Mouse (Mus musculus) heart, adult 2 months (tissue): ENCODE measurements around the gene Gm10382. TPM values are rescaled to one million over a fixed set of nuclear protein-coding genes. Genes with fewer than 3 reads are reported as not detected.
A peak's percentile ranks its signal among the peaks of the same experiment; 100 is the strongest.

Experiments used
- DNase-seq, 2 experiments: peaks; one replicate each; pipeline ENCODE4 v3.0.0; 2021
- H3K27ac ChIP-seq: fragments of 200-600 bp; 2 replicates; pipeline ENCODE4 v1.8.1; 2022
- H3K27me3 ChIP-seq: fragments of 200-500 bp; 2 replicates; pipeline ENCODE4 v1.6.1; 2012; ENCODE audit warnings: mild to moderate bottlenecking, low read length, inconsistent platforms, mixed read lengths; ENCODE audit not compliant: control insufficient read depth, insufficient read depth
- H3K36me3 ChIP-seq: fragments of 200-500 bp; 2 replicates; pipeline ENCODE4 v1.6.1; 2012; ENCODE audit warnings: low read length, inconsistent platforms; ENCODE audit not compliant: control insufficient read depth, insufficient read depth
- H3K4me1 ChIP-seq: fragments of 200-500 bp; 2 replicates; pipeline ENCODE4 v1.6.1; 2011; ENCODE audit warnings: low read length; ENCODE audit not compliant: control insufficient read depth, insufficient read depth
- H3K4me3 ChIP-seq: fragments of 200-600 bp; 2 replicates; pipeline ENCODE4 v1.8.1; 2022
- H3K79me2 ChIP-seq: fragments of 200-500 bp; replicated peaks from 2 replicates; pipeline ENCODE4 v1.6.1; 2012; ENCODE audit warnings: mild to moderate bottlenecking, inconsistent platforms, low read length, moderate library complexity, mixed read lengths; ENCODE audit not compliant: control insufficient read depth, insufficient read depth
- H3K9ac ChIP-seq: fragments of 200-500 bp; 2 replicates; pipeline ENCODE4 v1.6.1; 2012; ENCODE audit warnings: low read depth, mild to moderate bottlenecking, control low read depth, inconsistent platforms, low read length, mixed read lengths
- CTCF ChIP-seq: fragments of 200-600 bp; IDR thresholded peaks from 2 replicates; pipeline ENCODE4 v1.8.1; 2022; ENCODE audit warnings: antibody characterized with exemption, mild to moderate bottlenecking, moderate library complexity
- EP300 ChIP-seq: fragments of 200-500 bp; IDR thresholded peaks from 2 replicates; pipeline ENCODE4 v1.6.1; 2011; ENCODE audit warnings: low read depth, low read length, control low read depth; ENCODE audit not compliant: insufficient read depth
- POLR2A ChIP-seq: fragments of 200-500 bp; IDR thresholded peaks from 2 replicates; pipeline ENCODE4 v1.6.1; 2011; ENCODE audit warnings: mild to moderate bottlenecking, low read depth, low read length, control low read depth; ENCODE audit not compliant: insufficient read depth
- WGBS: fragments of 180-500 bp; shearing (Covaris S2); methylation state at CpG from one replicate; pipeline ENCODE4 v1.1.7; 2018; 5-methylcytosine and 5-hydroxymethylcytosine counted together
- intact Hi-C: fragments of 180-260 bp; cut with DNase I; formaldehyde crosslinking; loops from one replicate; pipeline ENCODE4 v1.15.1; 2025
- long read RNA-seq: library from polyadenylated mRNA; stranded (forward); transcript quantifications from one replicate; pipeline ENCODE4 v2.0.0, GENCODE M21; 2021
- polyA plus RNA-seq: library from polyadenylated mRNA; depleted of rRNA; stranded (reverse); fragments of >200 nt; gene quantifications from 2 replicates; pipeline ENCODE4 v1.2.3, GENCODE M21; 2012; rRNA removed
- total RNA-seq, 2 experiments: library from RNA; stranded (reverse); gene quantifications; 2 replicates each; pipeline ENCODE4 v1.2.3; 2021

Gm10382 gene
- total RNA-seq (under 1 TPM in 1 of 2 experiments, not detected in 1; 0.21 TPM), polyA plus RNA-seq (0.12 and 0.23 TPM in 2 replicates)
- long read RNA-seq, result 0 reads

- no peaks in the 10 kb centered on the region for H3K27me3 ChIP-seq
- H3K27ac ChIP-seq, result peak within 1 kb of the TSS; percentile 99
- peaks cover 8% of the 10 kb centered on the region; the same call in 1 of the 2 replicates for H3K79me2 ChIP-seq
- intact Hi-C loops, result loop anchor here (2.0 kb wide), 1 partner anchor 16 kb away; no protein-coding TSS in a partner anchor
- peaks cover 32% of the 10 kb centered on the region for H3K36me3 ChIP-seq
- peak within 1 kb of the TSS; percentile 99 for H3K9ac ChIP-seq
- H3K4me1 ChIP-seq, result peaks cover 17% of the 10 kb centered on the region
- peak within 1 kb of the TSS; percentile 86 for H3K4me3 ChIP-seq
- TF ChIP-seq EP300 (no peak; the same call in 1 of the 2 replicates), CTCF (no peak), POLR2A (no peak; the same call in 1 of the 2 replicates)
- under 1% methylated on average over 39 of the region's 41 CpGs for WGBS
- peak; percentile 91 to 92 for DNase-seq
Observed at GRCm38 (mm10) chr5:125389131-125389578, at the start of gene Gm10382. TSS of gene Gm10382 (plus strand) at chr5:125389322.

GRCm38 (mm10) chr5:125339851-125340531 is 49.1 kb upstream of the Gm10382 start:
- WGBS, result 12% methylated on average over 25 of the region's 25 CpGs
- H3K27ac ChIP-seq, result peak overlapping the region; percentile 89
- TF ChIP-seq EP300 (no peak), POLR2A (peak; percentile 52; the same call in 1 of the 2 replicates)
- H3K9ac ChIP-seq, result peak overlapping the region; percentile 79
- H3K36me3 ChIP-seq, result no peaks in the 10 kb centered on the region
- H3K4me1 ChIP-seq, result peaks cover 10% of the 10 kb centered on the region
- H3K4me3 ChIP-seq, result peak overlapping the region; percentile 75
- no peaks in the 10 kb centered on the region for H3K27me3 ChIP-seq
- no peaks in the 10 kb centered on the region for H3K79me2 ChIP-seq
- peak in 1 of 2 experiments; percentile 54 for DNase-seq
- intact Hi-C loops, result loop anchor here (2.0 to 5.0 kb wide), 3 partner anchors 21 to 68 kb away; no protein-coding TSS in a partner anchor

GRCm38 (mm10) chr5:125340547-125341262 is 48.4 kb upstream of the Gm10382 start, which contains the start of gene Scarb1:
TSS of gene Scarb1 (minus strand) at chr5:125341094.
- DNase-seq, result peak; percentile 91 to 94
- under 1% methylated on average over 39 of the region's 42 CpGs for WGBS

GRCm38 (mm10) chr5:125341459-125342090 is 47.5 kb upstream of the Gm10382 start:
- no peaks in the 10 kb centered on the region for H3K36me3 ChIP-seq
- peak overlapping the region; percentile 89; the same call in 1 of the 2 replicates for H3K27ac ChIP-seq
- H3K4me1 ChIP-seq, result peaks cover 10% of the 10 kb centered on the region
- H3K9ac ChIP-seq, result peak overlapping the region; percentile 36
- no peak for DNase-seq
- no peaks in the 10 kb centered on the region for H3K27me3 ChIP-seq
- intact Hi-C loops, result loop anchor here (2.0 to 5.0 kb wide), 3 partner anchors 23 to 69 kb away; no protein-coding TSS in a partner anchor
- 24% methylated on average over 14 of the region's 14 CpGs for WGBS
- H3K4me3 ChIP-seq, result peak overlapping the region; percentile 75
- H3K79me2 ChIP-seq, result no peaks in the 10 kb centered on the region
- no peak for TF ChIP-seq CTCF
- TF ChIP-seq EP300, result no peak
- no peak for TF ChIP-seq POLR2A

More at GRCm38 (mm10) chr5:125340547-125341262, 48.4 kb upstream of the Gm10382 start, which contains the start of gene Scarb1:
- Histone ChIP-seq H3K4me1 (peaks cover 10% of the 10 kb centered on the region), H3K27ac (peak within 1 kb of the TSS; percentile 89), H3K4me3 (peak within 1 kb of the TSS; percentile 75), H3K9ac (peak within 1 kb of the TSS; percentile 79), H3K27me3 (no peaks in the 10 kb centered on the region), H3K36me3 (no peaks in the 10 kb centered on the region), H3K79me2 (no peaks in the 10 kb centered on the region)
- peak; percentile 94 for TF ChIP-seq POLR2A
- TF ChIP-seq CTCF, result peak; percentile 32
- TF ChIP-seq EP300, result no peak
- intact Hi-C loops, result loop anchor here (2.0 to 5.0 kb wide), 3 partner anchors 22 to 68 kb away; no protein-coding TSS in a partner anchor

GRCm38 (mm10) chr5:125344296-125344695 is 44.8 kb upstream of the Gm10382 start:
- H3K79me2 ChIP-seq, result no peaks in the 10 kb centered on the region
- no peak for DNase-seq
- H3K27ac ChIP-seq, result no peak overlapping the region
- H3K9ac ChIP-seq, result no peak overlapping the region
- H3K36me3 ChIP-seq, result no peaks in the 10 kb centered on the region
- no peak overlapping the region for H3K4me3 ChIP-seq
- intact Hi-C loops, result loop anchor here (5.0 kb wide), 2 partner anchors 42 to 72 kb away; no protein-coding TSS in a partner anchor
- TF ChIP-seq EP300 (no peak), POLR2A (no peak), CTCF (no peak)
- peaks cover 7% of the 10 kb centered on the region for H3K4me1 ChIP-seq
- no peaks in the 10 kb centered on the region for H3K27me3 ChIP-seq
- WGBS, result 95% methylated on average over 6 of the region's 6 CpGs
